In genomic region chr1:156676171-156676570, GRCm38 (mm10) we compare ENCODE assay signal across 8 mouse cellular contexts. TPM values are rescaled to one million over a fixed set of nuclear protein-coding genes. Genes with fewer than 3 reads are reported as not detected.
DNase-seq lines count a peak whose midpoint lies in the region; ATAC-seq and TF ChIP-seq lines count a peak whose summit lies in the region.

No protein-coding gene starts in this region.

- TF ChIP-seq EP300 in heart, adult 2 months (IDR thresholded peaks at IDR 0.05; ENCODE audit: insufficient read depth, low read depth, low read length): peak; percentile 67; the same call in 1 of the 2 replicates

- TF ChIP-seq POLR2A in heart, adult 2 months (IDR thresholded peaks at IDR 0.05; ENCODE audit: insufficient read depth, low read depth, low read length): no peak

- no peaks in the 10 kb centered on the region for H3K79me2 ChIP-seq in heart, adult 2 months (replicated peaks; ENCODE audit: control insufficient read depth, insufficient read depth, low read length)

- no peak overlapping the region for H3K9ac ChIP-seq in heart, adult 2 months (ENCODE audit: low read depth, low read length)
- H3K9ac ChIP-seq in heart, embryonic 12.5 days: no peak overlapping the region

- peak; percentile 96 for TF ChIP-seq CTCF in heart, adult 2 months (IDR thresholded peaks at IDR 0.05)

- no peak overlapping the region for H3K4me3 ChIP-seq in heart, adult 2 months
- no peak overlapping the region for H3K4me3 ChIP-seq in heart, embryonic 12.5 days

- intact Hi-C loops in heart, adult 2 months (cut with DNase I): loop anchor here (1.0 to 5.0 kb wide), 2 partner anchors 36 to 139 kb away; no protein-coding TSS in a partner anchor

- H3K27me3 ChIP-seq in heart, adult 2 months (ENCODE audit: control insufficient read depth, insufficient read depth, low read length): no peaks in the 10 kb centered on the region
- H3K27me3 ChIP-seq in heart, embryonic 12.5 days (replicated peaks): no peaks in the 10 kb centered on the region

- no peak for ATAC-seq in heart, embryonic 12.5 days (ENCODE audit: insufficient number of reproducible peaks, low FRiP score)

- no peak overlapping the region for H3K27ac ChIP-seq in heart, adult 2 months
- no peak overlapping the region for H3K27ac ChIP-seq in heart, embryonic 12.5 days (ENCODE audit: poor library complexity, severe bottlenecking)

- H3K9me3 ChIP-seq in heart, embryonic 12.5 days (replicated peaks): no peaks in the 10 kb centered on the region

- H3K4me2 ChIP-seq in heart, embryonic 12.5 days: no peak overlapping the region; the same call in 1 of the 2 replicates

- WGBS in heart, adult 2 months: 26% methylated on average over 12 of the region's 12 CpGs
- WGBS in heart, embryonic 12.5 days: 24% methylated on average over 12 of the region's 12 CpGs

- 0 out of 2 replicates have a peak, but pooled peaks cover 3% of the 10 kb centered on the region for H3K4me1 ChIP-seq in heart, adult 2 months (ENCODE audit: control insufficient read depth, insufficient read depth, low read length)
- H3K4me1 ChIP-seq in heart, embryonic 12.5 days (replicated peaks): peaks cover 9% of the 10 kb centered on the region; the same call in 1 of the 2 replicates

- peak; percentile 66 to 78 for DNase-seq in heart, adult 2 months
- DNase-seq in A20 (ENCODE audit: low read depth, low spot score) (peak; percentile 72), WW6 (ENCODE audit: low read depth, low spot score) (peak; percentile 64)
- DNase-seq in embryo, embryonic 11 days: peak; percentile 70
- peak; percentile 59 to 63 for DNase-seq in kidney, postnatal 25 days
- peak; percentile 80 for DNase-seq in mesoderm, embryonic 11.5 days (ENCODE audit: low read depth, low spot score)
- DNase-seq in thymus, postnatal 36 days: peak; percentile 48 to 52

- no peaks in the 10 kb centered on the region for H3K36me3 ChIP-seq in heart, adult 2 months (ENCODE audit: control insufficient read depth, insufficient read depth, low read length)
- peaks cover 21% of the 10 kb centered on the region for H3K36me3 ChIP-seq in heart, embryonic 12.5 days

RNA-seq across cellular contexts. Expression of gene Tor3a, which starts 2.0 kb away (rescaled TPM):
- 10 to 100 TPM in 1 of 2 experiments, 1 to 10 TPM in 1; 8.3 to 11.6 TPM for total RNA-seq in heart, adult 2 months (2021)
- polyA plus RNA-seq in heart, adult 2 months (2012; rRNA removed): 8.9 and 11.8 TPM in 2 replicates
- 4.5 and 5.4 TPM in 2 replicates for polyA plus RNA-seq in heart, embryonic 12.5 days (2016; fragmentation: Nextera tagmentation; extraction: Ambion mirVana)

RNA-seq across cellular contexts. Expression of gene Fam20b, which starts 42.7 kb away (rescaled TPM):
- total RNA-seq in heart, adult 2 months (2021): 10 to 100 TPM; 53.5 to 62.8 TPM
- 24.6 and 47.2 TPM in 2 replicates for polyA plus RNA-seq in heart, adult 2 months (2012; rRNA removed)
- 30.2 and 32.4 TPM in 2 replicates for polyA plus RNA-seq in heart, embryonic 12.5 days (2016; fragmentation: Nextera tagmentation; extraction: Ambion mirVana)
